Mouse (Mus musculus) hindbrain, embryonic 14.5 days (tissue): Measurements from ENCODE around the gene Bbof1. TPM values are rescaled to one million over a fixed set of nuclear protein-coding genes. Genes with fewer than 3 reads are reported as not detected.

ENCODE experiments used
- ATAC-seq: fragments of 200-750 bp; cut with Nextera tagmentation; 2 replicates; pipeline ENCODE4 v1.8.0; 2017; ENCODE audit warnings: moderate number of reproducible peaks, mild to moderate bottlenecking, moderate TSS enrichment, moderate library complexity; ENCODE audit not compliant: low FRiP score
- DNase-seq: peaks from one replicate; pipeline ENCODE4 v3.0.0-alpha.2; 2015; ENCODE audit warnings: low spot score
- H3K27ac ChIP-seq: fragments of 300-500 bp; sonication (generic); 2 replicates; pipeline ENCODE4 v1.5.1; 2014; ENCODE audit warnings: mild to moderate bottlenecking, moderate library complexity
- H3K27me3 ChIP-seq: fragments of 300-500 bp; sonication (generic); 2 replicates; pipeline ENCODE4 v1.6.1; 2014; ENCODE audit warnings: mild to moderate bottlenecking, low read length, mixed read lengths; ENCODE audit not compliant: control insufficient read depth, insufficient read depth
- H3K36me3 ChIP-seq: fragments of 300-500 bp; sonication (generic); replicated peaks from 2 replicates; pipeline ENCODE4 v1.6.1; 2014; ENCODE audit not compliant: control insufficient read depth, insufficient read depth
- H3K4me1 ChIP-seq: fragments of 300-500 bp; sonication (generic); replicated peaks from 2 replicates; pipeline ENCODE4 v1.6.1; 2014; ENCODE audit warnings: antibody characterized with exemption, low read length, mixed read lengths; ENCODE audit not compliant: control insufficient read depth, insufficient read depth
- H3K4me2 ChIP-seq: fragments of 300-500 bp; sonication (generic); replicated peaks from 2 replicates; pipeline ENCODE4 v1.6.1; 2014; ENCODE audit warnings: mild to moderate bottlenecking, moderate library complexity
- H3K4me3 ChIP-seq: fragments of 300-500 bp; sonication (generic); replicated peaks from 2 replicates; pipeline ENCODE4 v1.5.1; 2014; ENCODE audit warnings: mild to moderate bottlenecking, low read length
- H3K9ac ChIP-seq: fragments of 300-500 bp; sonication (generic); 2 replicates; pipeline ENCODE4 v1.6.1; 2014
- H3K9me3 ChIP-seq: fragments of 300-500 bp; sonication (generic); 2 replicates; pipeline ENCODE4 v1.6.1; 2016; ENCODE audit warnings: low read length; ENCODE audit not compliant: control insufficient read depth
- WGBS: fragments of 180-500 bp; shearing (Covaris S2); extraction: QIAGEN DNeasy Blood & Tissue Kit; methylation state at CpG from one replicate; pipeline ENCODE4 v1.1.7; 2014; 5-methylcytosine and 5-hydroxymethylcytosine counted together
- polyA plus RNA-seq: library from polyadenylated mRNA; unstranded; fragments of >200 nt; fragmentation: Nextera tagmentation; extraction: Ambion mirVana; gene quantifications from 2 replicates; pipeline ENCODE4 v1.2.1, GENCODE M21; 2014

The Bbof1 gene
- polyA plus RNA-seq, 1 experiment from 2014 or later: 3.0 TPM

- H3K27me3 ChIP-seq: no peaks in the 10 kb centered on the region
- H3K36me3 ChIP-seq: peaks cover 8% of the 10 kb centered on the region; the same call in 1 of the 2 replicates
- no peak overlapping the region for H3K4me2 ChIP-seq
- ATAC-seq (no peak), DNase-seq (no peak)
- H3K4me3 ChIP-seq: no peak overlapping the region
- H3K27ac ChIP-seq: no peak overlapping the region
- H3K4me1 ChIP-seq: no peaks in the 10 kb centered on the region
- no peak overlapping the region for H3K9ac ChIP-seq
- 70% methylated on average over 5 of the region's 5 CpGs for WGBS
- no peaks in the 10 kb centered on the region for H3K9me3 ChIP-seq
These were observed 24.2 kb upstream of the Bbof1 start for GRCm38 (mm10) chr12:84384644-84385081.

- H3K9me3 ChIP-seq: no peaks in the 10 kb centered on the region
- no peaks in the 10 kb centered on the region for H3K4me1 ChIP-seq
- WGBS: 97% methylated on average over 4 of the region's 4 CpGs
These were observed 23.5 kb upstream of the Bbof1 start for GRCm38 (mm10) chr12:84385408-84385807.

GRCm38 (mm10) chr12:84388097-84388496 is 20.8 kb upstream of the Bbof1 start:
- no peak overlapping the region for H3K9ac ChIP-seq
- ATAC-seq (no peak), DNase-seq (no peak)
- no peaks in the 10 kb centered on the region for H3K27me3 ChIP-seq
- 85% methylated on average over 8 of the region's 8 CpGs for WGBS
- no peak overlapping the region for H3K4me3 ChIP-seq
- H3K27ac ChIP-seq: no peak overlapping the region
- H3K4me1 ChIP-seq: no peaks in the 10 kb centered on the region
- H3K36me3 ChIP-seq: peaks cover 8% of the 10 kb centered on the region; the same call in 1 of the 2 replicates
- no peaks in the 10 kb centered on the region for H3K9me3 ChIP-seq
- H3K4me2 ChIP-seq: no peak overlapping the region

More at GRCm38 (mm10) chr12:84385408-84385807, 23.5 kb upstream of the Bbof1 start:
- ATAC-seq (no peak), DNase-seq (no peak)
- no peak overlapping the region for H3K4me3 ChIP-seq
- peaks cover 8% of the 10 kb centered on the region; the same call in 1 of the 2 replicates for H3K36me3 ChIP-seq
- no peak overlapping the region for H3K9ac ChIP-seq
- no peak overlapping the region for H3K4me2 ChIP-seq
- H3K27me3 ChIP-seq: no peaks in the 10 kb centered on the region
- H3K27ac ChIP-seq: no peak overlapping the region

GRCm38 (mm10) chr12:84388774-84389400 is 20.0 kb upstream of the Bbof1 start:
- Histone ChIP-seq H3K27me3 (no peaks in the 10 kb centered on the region), H3K27ac (no peak overlapping the region), H3K9ac (no peak overlapping the region), H3K4me1 (no peaks in the 10 kb centered on the region), H3K36me3 (peaks cover 8% of the 10 kb centered on the region; the same call in 1 of the 2 replicates), H3K4me3 (no peak overlapping the region), H3K4me2 (no peak overlapping the region), H3K9me3 (no peaks in the 10 kb centered on the region)
- DNase-seq: no peak
- ATAC-seq: no peak
- 77% methylated on average over 14 of the region's 14 CpGs for WGBS

GRCm38 (mm10) chr12:84390336-84390735 is 18.5 kb upstream of the Bbof1 start:
- Histone ChIP-seq H3K36me3 (0 out of 2 replicates have a peak, but pooled peaks cover 11% of the 10 kb centered on the region), H3K9me3 (no peaks in the 10 kb centered on the region), H3K4me2 (no peak overlapping the region), H3K27me3 (no peaks in the 10 kb centered on the region), H3K4me3 (no peak overlapping the region), H3K27ac (no peak overlapping the region), H3K4me1 (no peaks in the 10 kb centered on the region), H3K9ac (no peak overlapping the region)
- no peak for ATAC-seq
- DNase-seq: no peak
- 93% methylated on average over 6 of the region's 6 CpGs for WGBS

GRCm38 (mm10) chr12:84392681-84393080 is 16.2 kb upstream of the Bbof1 start:
- Histone ChIP-seq H3K36me3 (0 out of 2 replicates have a peak, but pooled peaks cover 7% of the 10 kb centered on the region), H3K4me3 (no peak overlapping the region), H3K27me3 (no peaks in the 10 kb centered on the region), H3K27ac (no peak overlapping the region), H3K4me1 (no peaks in the 10 kb centered on the region), H3K4me2 (no peak overlapping the region), H3K9me3 (no peaks in the 10 kb centered on the region), H3K9ac (no peak overlapping the region)
- ATAC-seq (no peak), DNase-seq (no peak)
- WGBS: 96% methylated on average over 4 of the region's 4 CpGs

- Histone ChIP-seq H3K4me3 (no peak overlapping the region), H3K4me2 (no peak overlapping the region), H3K27ac (no peak overlapping the region), H3K36me3 (0 out of 2 replicates have a peak, but pooled peaks cover 7% of the 10 kb centered on the region), H3K9ac (no peak overlapping the region), H3K4me1 (no peaks in the 10 kb centered on the region), H3K27me3 (no peaks in the 10 kb centered on the region), H3K9me3 (no peaks in the 10 kb centered on the region)
- DNase-seq (no peak), ATAC-seq (no peak)
- WGBS: 89% methylated on average over 5 of the region's 5 CpGs
These were observed 15.0 kb upstream of the Bbof1 start for GRCm38 (mm10) chr12:84393847-84394246.

- ATAC-seq: no peak
- H3K27ac ChIP-seq: no peak overlapping the region
- no peaks in the 10 kb centered on the region for H3K4me1 ChIP-seq
- H3K4me3 ChIP-seq: no peak overlapping the region
- H3K27me3 ChIP-seq: no peaks in the 10 kb centered on the region
- 0 out of 2 replicates have a peak, but pooled peaks cover 4% of the 10 kb centered on the region for H3K36me3 ChIP-seq
- no peak overlapping the region for H3K4me2 ChIP-seq
- DNase-seq: no peak
- no peaks in the 10 kb centered on the region for H3K9me3 ChIP-seq
- WGBS: 92% methylated on average over 14 of the region's 14 CpGs
- no peak overlapping the region for H3K9ac ChIP-seq
These were observed 11.8 kb upstream of the Bbof1 start for GRCm38 (mm10) chr12:84396947-84397679.

- Histone ChIP-seq H3K36me3 (0 out of 2 replicates have a peak, but pooled peaks cover 4% of the 10 kb centered on the region), H3K27ac (no peak overlapping the region), H3K4me1 (no peaks in the 10 kb centered on the region), H3K9ac (no peak overlapping the region), H3K4me3 (no peak overlapping the region), H3K4me2 (no peak overlapping the region), H3K9me3 (no peaks in the 10 kb centered on the region), H3K27me3 (no peaks in the 10 kb centered on the region)
- DNase-seq (no peak), ATAC-seq (no peak)
These were observed 11.2 kb upstream of the Bbof1 start for GRCm38 (mm10) chr12:84397685-84398084.
